Mouse (Mus musculus): ENCODE data around the gene Nrk. TPM values are rescaled to one million over a fixed set of nuclear protein-coding genes. Genes with fewer than 3 reads are reported as not detected.

Nrk gene
- polyA plus RNA-seq, 1 experiment, result 0.04 TPM

DNA sequence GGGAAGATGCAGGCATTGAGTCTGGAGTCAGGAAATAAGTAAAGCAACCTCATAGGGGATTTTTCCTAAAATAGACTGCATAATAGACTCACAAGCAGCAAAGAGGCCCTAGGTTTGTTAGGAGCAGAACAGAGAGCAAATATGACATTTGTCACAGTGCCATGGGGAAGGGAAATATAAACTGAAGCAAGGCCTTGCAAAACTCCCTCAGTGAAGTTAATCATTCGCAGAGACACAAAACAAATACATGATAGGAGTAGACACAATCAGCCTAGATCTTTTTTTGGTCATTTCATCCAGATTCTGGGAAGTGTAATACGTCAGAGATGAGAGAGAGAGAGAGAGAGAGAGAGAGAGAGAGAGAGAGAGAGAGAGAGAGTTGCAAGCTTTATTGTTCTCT lies 125.1 kb downstream of the Nrk start:
- H3K4me1 ChIP-seq (replicated peaks; ENCODE audit: control insufficient read depth, insufficient read depth, low read length), result no peaks in the 10 kb centered on the region
- TF ChIP-seq CTCF (IDR thresholded peaks at IDR 0.05; ENCODE audit: borderline replicate concordance, control insufficient read depth, extremely low read depth, insufficient read depth, low read length, poor library complexity) (no peak), POLR2A (IDR thresholded peaks at IDR 0.05; ENCODE audit: control insufficient read depth, extremely low read depth, insufficient read depth, low read length, poor library complexity) (no peak)
- no peak overlapping the region for H3K4me3 ChIP-seq (ENCODE audit: control insufficient read depth, insufficient read depth, low read length)
- no peaks in the 10 kb centered on the region for H3K27me3 ChIP-seq (ENCODE audit: control insufficient read depth, insufficient read depth, low read length)
- H3K27ac ChIP-seq (ENCODE audit: control insufficient read depth, insufficient read depth, low read length), result no peak overlapping the region
- 65% methylated on average over 2 of the region's 2 CpGs for WGBS
- DNase-seq, result no peak
- no peaks in the 10 kb centered on the region for H3K36me3 ChIP-seq (ENCODE audit: control insufficient read depth, insufficient read depth, low read length)

DNA sequence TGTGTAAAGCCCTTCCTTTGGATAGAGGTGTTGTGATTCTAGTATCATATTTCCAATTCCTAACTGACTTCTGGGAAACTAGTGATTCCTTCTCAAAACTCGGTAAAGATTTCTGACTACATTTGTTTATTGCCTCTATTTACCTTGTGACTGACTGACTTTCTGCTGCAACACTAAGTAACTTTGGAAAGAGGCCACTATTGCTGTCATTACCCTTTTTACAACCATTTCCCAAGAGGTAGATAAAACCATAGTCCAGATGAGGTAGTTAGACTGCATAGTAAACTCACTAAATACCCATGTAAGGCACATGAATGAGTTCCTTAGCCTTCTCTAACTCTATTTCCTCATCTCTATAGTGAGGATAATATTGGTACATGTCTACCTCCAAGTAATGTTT lies 126.9 kb downstream of the Nrk start:
- Histone ChIP-seq H3K27ac (ENCODE audit: control insufficient read depth, insufficient read depth, low read length) (no peak overlapping the region), H3K4me3 (ENCODE audit: control insufficient read depth, insufficient read depth, low read length) (no peak overlapping the region), H3K4me1 (replicated peaks; ENCODE audit: control insufficient read depth, insufficient read depth, low read length) (no peaks in the 10 kb centered on the region), H3K27me3 (ENCODE audit: control insufficient read depth, insufficient read depth, low read length) (no peaks in the 10 kb centered on the region), H3K36me3 (ENCODE audit: control insufficient read depth, insufficient read depth, low read length) (no peaks in the 10 kb centered on the region)
- TF ChIP-seq POLR2A (IDR thresholded peaks at IDR 0.05; ENCODE audit: control insufficient read depth, extremely low read depth, insufficient read depth, low read length, poor library complexity), result no peak
- TF ChIP-seq CTCF (IDR thresholded peaks at IDR 0.05; ENCODE audit: borderline replicate concordance, control insufficient read depth, extremely low read depth, insufficient read depth, low read length, poor library complexity), result no peak
- no peak for DNase-seq
- WGBS, result 81% methylated on average over 1 of the region's 1 CpGs

DNA sequence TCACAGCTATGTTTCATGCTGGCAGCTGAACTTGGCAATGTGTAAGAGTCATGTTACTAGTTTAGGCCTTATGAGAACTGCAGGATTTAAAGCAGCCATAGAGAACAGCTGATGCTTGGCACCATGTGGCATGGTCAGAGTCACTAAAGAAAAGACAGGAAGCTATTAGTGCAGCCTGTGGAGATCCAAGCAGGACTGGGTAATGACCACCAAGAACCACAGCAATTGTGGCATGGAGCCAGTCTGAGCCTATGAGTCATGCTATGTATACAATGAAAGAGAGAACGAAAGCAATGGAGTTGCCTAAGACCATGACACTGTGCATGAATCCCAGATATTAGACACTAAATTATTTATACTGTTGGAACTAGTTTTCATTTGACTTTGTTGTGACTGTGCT lies 137.7 kb downstream of the Nrk start:
- H3K27ac ChIP-seq (ENCODE audit: control insufficient read depth, insufficient read depth, low read length), result no peak overlapping the region
- no peak overlapping the region for H3K4me3 ChIP-seq (ENCODE audit: control insufficient read depth, insufficient read depth, low read length)
- H3K27me3 ChIP-seq (ENCODE audit: control insufficient read depth, insufficient read depth, low read length), result no peaks in the 10 kb centered on the region
- no peaks in the 10 kb centered on the region for H3K4me1 ChIP-seq (replicated peaks; ENCODE audit: control insufficient read depth, insufficient read depth, low read length)
- TF ChIP-seq POLR2A (IDR thresholded peaks at IDR 0.05; ENCODE audit: control insufficient read depth, extremely low read depth, insufficient read depth, low read length, poor library complexity), result no peak
- TF ChIP-seq CTCF (IDR thresholded peaks at IDR 0.05; ENCODE audit: borderline replicate concordance, control insufficient read depth, extremely low read depth, insufficient read depth, low read length, poor library complexity), result no peak
- H3K36me3 ChIP-seq (ENCODE audit: control insufficient read depth, insufficient read depth, low read length), result no peaks in the 10 kb centered on the region
- DNase-seq, result no peak
- 68% methylated on average over 1 of the region's 1 CpGs for WGBS

DNA sequence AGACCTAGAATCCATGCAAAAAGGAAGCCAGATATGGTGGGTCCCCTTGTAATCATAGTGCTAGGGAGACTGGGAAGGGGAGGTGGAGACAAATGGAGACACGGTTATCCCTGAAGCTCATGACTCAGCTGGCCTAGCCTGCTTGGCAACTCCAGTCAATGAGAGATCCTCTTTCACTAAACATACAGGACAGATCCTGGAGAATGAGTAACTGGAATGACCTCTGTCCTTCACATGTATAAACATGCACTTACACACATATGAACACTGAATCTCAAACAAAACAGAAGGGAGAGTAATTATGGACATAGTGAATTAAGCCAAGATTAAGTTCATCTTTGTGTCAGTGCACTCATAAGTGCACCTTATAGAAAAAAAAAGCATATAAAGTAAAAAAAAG lies 138.9 kb downstream of the Nrk start:
- DNase-seq, result no peak
- no peak overlapping the region for H3K27ac ChIP-seq (ENCODE audit: control insufficient read depth, insufficient read depth, low read length)
- H3K36me3 ChIP-seq (ENCODE audit: control insufficient read depth, insufficient read depth, low read length), result no peaks in the 10 kb centered on the region
- 92% methylated on average over 1 of the region's 1 CpGs for WGBS
- no peak overlapping the region for H3K4me3 ChIP-seq (ENCODE audit: control insufficient read depth, insufficient read depth, low read length)
- H3K4me1 ChIP-seq (replicated peaks; ENCODE audit: control insufficient read depth, insufficient read depth, low read length), result no peaks in the 10 kb centered on the region
- TF ChIP-seq CTCF (IDR thresholded peaks at IDR 0.05; ENCODE audit: borderline replicate concordance, control insufficient read depth, extremely low read depth, insufficient read depth, low read length, poor library complexity), result no peak
- TF ChIP-seq POLR2A (IDR thresholded peaks at IDR 0.05; ENCODE audit: control insufficient read depth, extremely low read depth, insufficient read depth, low read length, poor library complexity), result no peak
- no peaks in the 10 kb centered on the region for H3K27me3 ChIP-seq (ENCODE audit: control insufficient read depth, insufficient read depth, low read length)

Other genes starting within 250 kb of the Nrk start
- gene Serpina7, start 170.8 kb downstream of the Nrk start, polyA plus RNA-seq (2012; rRNA removed), result 0.94 and 1.3 TPM in 2 replicates
- gene 4930513O06Rik, start 171.8 kb downstream of the Nrk start, polyA plus RNA-seq (2012; rRNA removed), result not detected in 2 replicates

Data from thymus, adult 2 months (tissue).